Comparison of ENCODE assay signal across 27 mouse cellular contexts in genomic region chr8:90923158-90923905, GRCm38 (mm10).
DNase-seq lines count a peak whose midpoint lies in the region; ATAC-seq and TF ChIP-seq lines count a peak whose summit lies in the region.
"Had no signal": no experiment of that assay in that cellular context is flagged by ENCODE, and none has a peak within 500 bp of the region (broad histone marks: within the 10 kb centered on the region; RNA-seq: fewer than 3 reads in every experiment).

No protein-coding gene starts in this region.

- TF ChIP-seq EP300 in MEL (IDR thresholded peaks at IDR 0.05; ENCODE audit: low read depth in 1 of 2, low read length in 2 of 2) = no peak

- H3K27me3 ChIP-seq in MEL (ENCODE audit: control insufficient read depth in 1 of 2, insufficient read depth in 2 of 2, low read length in 2 of 2) = no peaks in the 10 kb centered on the region
- no peaks in the 10 kb centered on the region for H3K27me3 ChIP-seq in intestine, embryonic 15.5 days (replicated peaks)
- H3K27me3 ChIP-seq in thymus, adult 2 months (ENCODE audit: control insufficient read depth, insufficient read depth, low read length) = no peaks in the 10 kb centered on the region
- H3K27me3 ChIP-seq in midbrain, postnatal 0 days (ENCODE audit: insufficient read depth, low read length) = no peaks in the 10 kb centered on the region
- H3K27me3 ChIP-seq: forebrain, embryonic 13.5 days; heart, embryonic 12.5 days; heart, embryonic 15.5 days; hindbrain, embryonic 13.5 days had no signal

- H3K4me3 ChIP-seq in MEL (ENCODE audit: control insufficient read depth in 1 of 2, insufficient read depth in 1 of 2, low read depth in 2 of 2, low read length in 2 of 2) = no peak overlapping the region
- no peak overlapping the region for H3K4me3 ChIP-seq in intestine, embryonic 15.5 days (replicated peaks)
- no peak overlapping the region for H3K4me3 ChIP-seq in thymus, adult 2 months (ENCODE audit: control insufficient read depth, insufficient read depth, low read length)
- no peak overlapping the region for H3K4me3 ChIP-seq in midbrain, postnatal 0 days (ENCODE audit: low read depth, low read length)
- H3K4me3 ChIP-seq: forebrain, embryonic 10.5 days; forebrain, embryonic 13.5 days; heart, embryonic 12.5 days; heart, embryonic 15.5 days; hindbrain, embryonic 10.5 days; hindbrain, embryonic 13.5 days had no signal

- H3K36me3 ChIP-seq in MEL (ENCODE audit: control insufficient read depth in 1 of 2, insufficient read depth in 2 of 2, low read length in 2 of 2) = peaks cover 0 to 4% of the 10 kb centered on the region in 2 experiments; a peak in 2 of 4 replicates
- no peaks in the 10 kb centered on the region for H3K36me3 ChIP-seq in intestine, embryonic 15.5 days
- H3K36me3 ChIP-seq in thymus, adult 2 months (ENCODE audit: control insufficient read depth, insufficient read depth, low read length) = no peaks in the 10 kb centered on the region
- no peaks in the 10 kb centered on the region for H3K36me3 ChIP-seq in midbrain, postnatal 0 days (ENCODE audit: insufficient read depth, low read length)
- H3K36me3 ChIP-seq: forebrain, embryonic 10.5 days; heart, embryonic 15.5 days; hindbrain, embryonic 13.5 days had no signal

- no peak overlapping the region for H3K4me2 ChIP-seq in intestine, embryonic 15.5 days (replicated peaks)
- H3K4me2 ChIP-seq in midbrain, postnatal 0 days (ENCODE audit: low read depth, low read length, poor library complexity, severe bottlenecking) = no peak overlapping the region
- H3K4me2 ChIP-seq: forebrain, embryonic 13.5 days; heart, embryonic 12.5 days; heart, embryonic 15.5 days; hindbrain, embryonic 13.5 days had no signal

- peaks cover 3 to 4% of the 10 kb centered on the region in 2 experiments; a peak in 2 of 4 replicates for H3K4me1 ChIP-seq in MEL (ENCODE audit: control insufficient read depth in 1 of 2, insufficient read depth in 2 of 2, low read length in 2 of 2)
- no peaks in the 10 kb centered on the region for H3K4me1 ChIP-seq in intestine, embryonic 15.5 days (replicated peaks)
- no peaks in the 10 kb centered on the region for H3K4me1 ChIP-seq in thymus, adult 2 months (replicated peaks; ENCODE audit: control insufficient read depth, insufficient read depth, low read length)
- H3K4me1 ChIP-seq in midbrain, postnatal 0 days (ENCODE audit: insufficient read depth, low read length) = no peaks in the 10 kb centered on the region
- H3K4me1 ChIP-seq: forebrain, embryonic 10.5 days; forebrain, embryonic 13.5 days; heart, embryonic 12.5 days; hindbrain, embryonic 10.5 days; hindbrain, embryonic 13.5 days had no signal

- DNase-seq in MEL (ENCODE audit: low read depth, low spot score) = no peak
- peak; percentile 54 for DNase-seq in large intestine, adult 2 months (ENCODE audit: low read depth, low spot score)
- DNase-seq in kidney, adult 11 months = no peak
- no peak for DNase-seq in thymus, adult 2 months
- no peak for DNase-seq in midbrain, postnatal 0 days (ENCODE audit: low spot score)
- DNase-seq: adrenal gland, adult 8-10 months; adrenal gland, postnatal 25 days; cerebellum, adult 11-12 months; cerebellum, adult 8-10 months; cerebellum, postnatal 10 days; cerebellum, postnatal 36 days; embryo, embryonic 11 days; gastrocnemius, postnatal 10 days; gastrocnemius, postnatal 36 days; heart, postnatal 10 days; heart, postnatal 36 days had no signal

- TF ChIP-seq POLR2A in MEL (IDR thresholded peaks at IDR 0.05; ENCODE audit: control insufficient read depth in 1 of 2, insufficient read depth in 1 of 2, low read depth in 1 of 2, low read length in 2 of 2, poor library complexity in 1 of 2) = no peak
- TF ChIP-seq POLR2A in thymus, adult 2 months (IDR thresholded peaks at IDR 0.05; ENCODE audit: control insufficient read depth, extremely low read depth, insufficient read depth, low read length, poor library complexity) = no peak

- 63% methylated on average over 3 of the region's 3 CpGs for WGBS in intestine, embryonic 15.5 days
- 22% methylated on average over 3 of the region's 3 CpGs for WGBS in large intestine, adult 2 months
- WGBS in thymus, adult 2 months = 80% methylated on average over 3 of the region's 3 CpGs
- 80% methylated on average over 3 of the region's 3 CpGs for WGBS in midbrain, postnatal 0 days

- no peaks in the 10 kb centered on the region for H3K79me2 ChIP-seq in MEL (ENCODE audit: control insufficient read depth, insufficient read depth, low read length, poor library complexity)

- peak; percentile 58; the same call in 1 of the 2 replicates for ATAC-seq in intestine, embryonic 15.5 days
- ATAC-seq in midbrain, postnatal 0 days (ENCODE audit: low FRiP score) = no peak
- ATAC-seq: activated CD4-positive, CD25-positive, alpha-beta regulatory T cell, adult 4 months; CD4-positive, CD25-positive, alpha-beta regulatory T cell, adult 4 months; forebrain, embryonic 13.5 days; forebrain, embryonic 16.5 days; hindbrain, postnatal 0 days had no signal

- no peak overlapping the region for H3K27ac ChIP-seq in MEL (ENCODE audit: control insufficient read depth, low read depth, low read length)
- no peak overlapping the region for H3K27ac ChIP-seq in intestine, embryonic 15.5 days
- H3K27ac ChIP-seq in thymus, adult 2 months (ENCODE audit: control insufficient read depth, insufficient read depth, low read length) = no peak overlapping the region
- H3K27ac ChIP-seq in midbrain, postnatal 0 days (ENCODE audit: low read depth, low read length) = no peak overlapping the region
- H3K27ac ChIP-seq: forebrain, embryonic 10.5 days; forebrain, embryonic 13.5 days; heart, embryonic 15.5 days; hindbrain, embryonic 10.5 days; hindbrain, embryonic 13.5 days; hindbrain, postnatal 0 days had no signal

- H3K9me3 ChIP-seq in MEL (replicated peaks; ENCODE audit: insufficient read depth, low read length) = no peaks in the 10 kb centered on the region
- no peaks in the 10 kb centered on the region for H3K9me3 ChIP-seq in intestine, embryonic 15.5 days
- H3K9me3 ChIP-seq in midbrain, postnatal 0 days (ENCODE audit: low read length) = no peaks in the 10 kb centered on the region
- H3K9me3 ChIP-seq: forebrain, embryonic 10.5 days; forebrain, embryonic 13.5 days; heart, embryonic 12.5 days; heart, embryonic 15.5 days; hindbrain, embryonic 10.5 days; hindbrain, embryonic 13.5 days had no signal

- H3K9ac ChIP-seq in MEL (ENCODE audit: control insufficient read depth, low read depth, low read length, poor library complexity, severe bottlenecking) = no peak overlapping the region
- H3K9ac ChIP-seq in intestine, embryonic 15.5 days = no peak overlapping the region
- no peak overlapping the region for H3K9ac ChIP-seq in midbrain, postnatal 0 days (replicated peaks; ENCODE audit: low read length, poor library complexity, severe bottlenecking)
- H3K9ac ChIP-seq: forebrain, embryonic 13.5 days; heart, embryonic 12.5 days; heart, embryonic 15.5 days; hindbrain, embryonic 13.5 days had no signal

- no peak for TF ChIP-seq RAD21 in MEL (IDR thresholded peaks at IDR 0.05; ENCODE audit: low read depth, low read length)

- TF ChIP-seq CTCF in MEL (IDR thresholded peaks at IDR 0.05 in 2 of 3, conservative IDR thresholded peaks at IDR 0.05 in 1 of 3; ENCODE audit: control insufficient read depth in 1 of 3, insufficient read depth in 1 of 3, low read depth in 2 of 3, low read length in 3 of 3, poor library complexity in 1 of 3, severe bottlenecking in 1 of 3) = no peak
- TF ChIP-seq CTCF in thymus, adult 2 months (IDR thresholded peaks at IDR 0.05; ENCODE audit: borderline replicate concordance, control insufficient read depth, extremely low read depth, insufficient read depth, low read length, poor library complexity) = no peak
- no peak for TF ChIP-seq CTCF in midbrain, postnatal 0 days (IDR thresholded peaks at IDR 0.05)

TF ChIP-seq in MEL, 35 proteins besides CTCF, POLR2A, EP300 and RAD21:
- no peak for TF ChIP-seq NELFE (IDR thresholded peaks at IDR 0.05; ENCODE audit: low read depth, low read length)
- TF ChIP-seq ZNF384 (IDR thresholded peaks at IDR 0.05; ENCODE audit: low read depth, low read length) = no peak
- TF ChIP-seq NRF1 (IDR thresholded peaks at IDR 0.05; ENCODE audit: insufficient read depth, low read depth, low read length, poor library complexity, severe bottlenecking) = no peak
- TF ChIP-seq JUND (IDR thresholded peaks at IDR 0.05; ENCODE audit: low read depth, low read length) = no peak
- 0 out of 2 replicates have a peak, but pooled peaks have one; percentile 10 for TF ChIP-seq ETS1 (IDR thresholded peaks at IDR 0.05; ENCODE audit: low read depth, low read length)
- TF ChIP-seq RCOR1 (IDR thresholded peaks at IDR 0.05; ENCODE audit: low read depth, low read length) = no peak
- no peak for TF ChIP-seq CHD1 (IDR thresholded peaks at IDR 0.05; ENCODE audit: low read depth, low read length)
- TF ChIP-seq SIN3A (IDR thresholded peaks at IDR 0.05; ENCODE audit: low read length) = 0 out of 2 replicates have a peak, but pooled peaks have one; percentile 26
- TF ChIP-seq E2F4 (IDR thresholded peaks at IDR 0.05; ENCODE audit: borderline replicate concordance, low read depth, low read length) = no peak
- TF ChIP-seq ZKSCAN1 (IDR thresholded peaks at IDR 0.05; ENCODE audit: low read depth, low read length) = no peak
- TF ChIP-seq BHLHE40 (IDR thresholded peaks at IDR 0.05; ENCODE audit: borderline replicate concordance, low read depth, low read length) = peak; percentile 89
- no peak for TF ChIP-seq HCFC1 (IDR thresholded peaks at IDR 0.05; ENCODE audit: low read depth, low read length)
- TF ChIP-seq MXI1 (IDR thresholded peaks at IDR 0.05; ENCODE audit: low read depth, low read length) = peak; percentile 55; the same call in 1 of the 2 replicates
- peak; percentile 33; the same call in 1 of the 2 replicates for TF ChIP-seq MAX (IDR thresholded peaks at IDR 0.05; ENCODE audit: low read length)
- no peak for TF ChIP-seq MYB (IDR thresholded peaks at IDR 0.05; ENCODE audit: low read depth, low read length)
- 0 out of 2 replicates have a peak, but pooled peaks have one; percentile 4 for TF ChIP-seq GATA1 (IDR thresholded peaks at IDR 0.05; ENCODE audit: low read depth, low read length)
- TF ChIP-seq MAZ (IDR thresholded peaks at IDR 0.05; ENCODE audit: low read depth, low read length) = no peak
- TF ChIP-seq UBTF (IDR thresholded peaks at IDR 0.05; ENCODE audit: borderline replicate concordance, insufficient read depth, low read depth, low read length) = no peak
- no peak for TF ChIP-seq KAT2A (conservative IDR thresholded peaks at IDR 0.05; ENCODE audit: low read depth, low read length)
- no peak for TF ChIP-seq CHD2 (IDR thresholded peaks at IDR 0.05; ENCODE audit: low read length)
- no peak for TF ChIP-seq MYC (IDR thresholded peaks at IDR 0.05; ENCODE audit: low read depth, low read length)
